Mouse (Mus musculus): ENCODE measurements around the gene Gm36210. TPM values are rescaled to one million over a fixed set of nuclear protein-coding genes. Genes with fewer than 3 reads are reported as not detected.

Gm36210 gene
- polyA plus RNA-seq, 1 experiment, result not detected

- H3K4me3 ChIP-seq (ENCODE audit: insufficient read depth, poor library complexity, severe bottlenecking), result no peak overlapping the region
- H3K36me3 ChIP-seq (ENCODE audit: control insufficient read depth, insufficient read depth), result no peaks in the 10 kb centered on the region
- H3ac ChIP-seq (ENCODE audit: control insufficient read depth, insufficient read length, low read depth), result no peak overlapping the region
- no peaks in the 10 kb centered on the region for H3K79me3 ChIP-seq (ENCODE audit: low read depth)
- TF ChIP-seq CEBPB (IDR thresholded peaks at IDR 0.05; ENCODE audit: low read depth) (no peak), MYOD1 (IDR thresholded peaks at IDR 0.05; ENCODE audit: control insufficient read depth, insufficient read length, low read depth) (no peak), FOSL1 (IDR thresholded peaks at IDR 0.05; ENCODE audit: insufficient read depth, low read length, poor library complexity, severe bottlenecking) (no peak), CTCF (IDR thresholded peaks at IDR 0.05; ENCODE audit: control insufficient read depth, insufficient read depth, insufficient read length) (peak; percentile 79), MAX (IDR thresholded peaks at IDR 0.05) (no peak)
- H3K79me2 ChIP-seq (ENCODE audit: control insufficient read depth, insufficient read depth), result no peaks in the 10 kb centered on the region
- H3K27me3 ChIP-seq (ENCODE audit: control insufficient read depth, insufficient read depth, insufficient read length), result peaks cover 6% of the 10 kb centered on the region
Measured at GRCm38 (mm10) chr7:4943223-4943815, 37.0 kb upstream of the Gm36210 start.

- Histone ChIP-seq H3K79me3 (ENCODE audit: low read depth) (no peaks in the 10 kb centered on the region), H3K27me3 (ENCODE audit: control insufficient read depth, insufficient read depth, insufficient read length) (peaks cover 2% of the 10 kb centered on the region), H3K36me3 (ENCODE audit: control insufficient read depth, insufficient read depth) (no peaks in the 10 kb centered on the region), H3K4me3 (ENCODE audit: insufficient read depth, poor library complexity, severe bottlenecking) (no peak overlapping the region), H3ac (ENCODE audit: control insufficient read depth, insufficient read length, low read depth) (no peak overlapping the region), H3K79me2 (ENCODE audit: control insufficient read depth, insufficient read depth) (no peaks in the 10 kb centered on the region)
- no peak for TF ChIP-seq MYOD1 (IDR thresholded peaks at IDR 0.05; ENCODE audit: control insufficient read depth, insufficient read length, low read depth)
- no peak for TF ChIP-seq MYOG (IDR thresholded peaks at IDR 0.05; ENCODE audit: control insufficient read depth, extremely low read depth, insufficient read length)
- no peak for TF ChIP-seq USF1 (IDR thresholded peaks at IDR 0.05; ENCODE audit: low read depth)
- TF ChIP-seq CEBPB (IDR thresholded peaks at IDR 0.05; ENCODE audit: low read depth), result no peak
- TF ChIP-seq CTCF (IDR thresholded peaks at IDR 0.05; ENCODE audit: control insufficient read depth, insufficient read depth, insufficient read length), result no peak
- no peak for TF ChIP-seq MAX (IDR thresholded peaks at IDR 0.05)
- TF ChIP-seq FOSL1 (IDR thresholded peaks at IDR 0.05; ENCODE audit: insufficient read depth, low read length, poor library complexity, severe bottlenecking), result no peak
Measured at GRCm38 (mm10) chr7:4942673-4943072, 36.4 kb upstream of the Gm36210 start.

- H3K27me3 ChIP-seq (ENCODE audit: control insufficient read depth, insufficient read depth, insufficient read length), result no peaks in the 10 kb centered on the region
- no peak overlapping the region for H3K4me3 ChIP-seq (ENCODE audit: insufficient read depth, poor library complexity, severe bottlenecking)
- TF ChIP-seq CTCF (IDR thresholded peaks at IDR 0.05; ENCODE audit: control insufficient read depth, insufficient read depth, insufficient read length), result peak; percentile 63
- no peak for TF ChIP-seq CEBPB (IDR thresholded peaks at IDR 0.05; ENCODE audit: low read depth)
- no peaks in the 10 kb centered on the region for H3K79me2 ChIP-seq (ENCODE audit: control insufficient read depth, insufficient read depth)
- H3K79me3 ChIP-seq (ENCODE audit: low read depth), result no peaks in the 10 kb centered on the region
- H3K36me3 ChIP-seq (ENCODE audit: control insufficient read depth, insufficient read depth), result no peaks in the 10 kb centered on the region
- no peak overlapping the region for H3ac ChIP-seq (ENCODE audit: control insufficient read depth, insufficient read length, low read depth)
Measured at GRCm38 (mm10) chr7:4940068-4940479, 33.8 kb upstream of the Gm36210 start.

- Histone ChIP-seq H3K79me3 (ENCODE audit: low read depth) (no peaks in the 10 kb centered on the region), H3K27me3 (ENCODE audit: control insufficient read depth, insufficient read depth, insufficient read length) (no peaks in the 10 kb centered on the region), H3ac (ENCODE audit: control insufficient read depth, insufficient read length, low read depth) (no peak overlapping the region), H3K79me2 (ENCODE audit: control insufficient read depth, insufficient read depth) (no peaks in the 10 kb centered on the region), H3K36me3 (ENCODE audit: control insufficient read depth, insufficient read depth) (no peaks in the 10 kb centered on the region), H3K4me3 (ENCODE audit: insufficient read depth, poor library complexity, severe bottlenecking) (no peak overlapping the region)
- TF ChIP-seq CTCF (IDR thresholded peaks at IDR 0.05; ENCODE audit: control insufficient read depth, insufficient read depth, insufficient read length) (peak; percentile 86), CEBPB (IDR thresholded peaks at IDR 0.05; ENCODE audit: low read depth) (no peak)
Measured at GRCm38 (mm10) chr7:4938456-4938855, 32.1 kb upstream of the Gm36210 start.

- no peak overlapping the region for H3K4me3 ChIP-seq (ENCODE audit: insufficient read depth, poor library complexity, severe bottlenecking)
- TF ChIP-seq MAX (IDR thresholded peaks at IDR 0.05), result no peak
- H3K79me2 ChIP-seq (ENCODE audit: control insufficient read depth, insufficient read depth), result no peaks in the 10 kb centered on the region
- H3ac ChIP-seq (ENCODE audit: control insufficient read depth, insufficient read length, low read depth), result no peak overlapping the region
- H3K27me3 ChIP-seq (ENCODE audit: control insufficient read depth, insufficient read depth, insufficient read length), result no peaks in the 10 kb centered on the region
- no peaks in the 10 kb centered on the region for H3K79me3 ChIP-seq (ENCODE audit: low read depth)
- no peaks in the 10 kb centered on the region for H3K36me3 ChIP-seq (ENCODE audit: control insufficient read depth, insufficient read depth)
Measured at GRCm38 (mm10) chr7:4937392-4937791, 31.1 kb upstream of the Gm36210 start.

- no peak overlapping the region for H3ac ChIP-seq (ENCODE audit: control insufficient read depth, insufficient read length, low read depth)
- TF ChIP-seq FOSL1 (IDR thresholded peaks at IDR 0.05; ENCODE audit: insufficient read depth, low read length, poor library complexity, severe bottlenecking) (no peak), USF1 (IDR thresholded peaks at IDR 0.05; ENCODE audit: low read depth) (no peak), CEBPB (IDR thresholded peaks at IDR 0.05; ENCODE audit: low read depth) (no peak), CTCF (IDR thresholded peaks at IDR 0.05; ENCODE audit: control insufficient read depth, insufficient read depth, insufficient read length) (no peak), MAX (IDR thresholded peaks at IDR 0.05) (no peak), MYOG (IDR thresholded peaks at IDR 0.05; ENCODE audit: control insufficient read depth, extremely low read depth, insufficient read length) (no peak), MYOD1 (IDR thresholded peaks at IDR 0.05; ENCODE audit: control insufficient read depth, insufficient read length, low read depth) (no peak)
- no peak overlapping the region for H3K4me3 ChIP-seq (ENCODE audit: insufficient read depth, poor library complexity, severe bottlenecking)
- no peaks in the 10 kb centered on the region for H3K79me3 ChIP-seq (ENCODE audit: low read depth)
- H3K36me3 ChIP-seq (ENCODE audit: control insufficient read depth, insufficient read depth), result no peaks in the 10 kb centered on the region
- H3K79me2 ChIP-seq (ENCODE audit: control insufficient read depth, insufficient read depth), result no peaks in the 10 kb centered on the region
- H3K27me3 ChIP-seq (ENCODE audit: control insufficient read depth, insufficient read depth, insufficient read length), result no peaks in the 10 kb centered on the region
Measured at GRCm38 (mm10) chr7:4936832-4937231, 30.5 kb upstream of the Gm36210 start.

Measured in C2C12 (cell line).